Mouse (Mus musculus) hindbrain, embryonic 15.5 days (tissue): Measurements from ENCODE around the gene Wdr18. TPM values are rescaled to one million over a fixed set of nuclear protein-coding genes. Genes with fewer than 3 reads are reported as not detected.
"Not testable (repeated sequence)": the region's sequence is repeated elsewhere in the genome, so short reads cannot be mapped to it uniquely, and the experiment has no call there.

Source experiments
- ATAC-seq: fragments of 200-750 bp; cut with Nextera tagmentation; 2 replicates; pipeline ENCODE4 v1.8.0; 2017; ENCODE audit warnings: low read depth, moderate number of reproducible peaks, moderate TSS enrichment; ENCODE audit not compliant: low FRiP score
- H3K27ac ChIP-seq: fragments of 300-500 bp; sonication (generic); replicated peaks from 2 replicates; pipeline ENCODE4 v1.5.1; 2015; ENCODE audit warnings: mild to moderate bottlenecking, inconsistent platforms
- H3K27me3 ChIP-seq: fragments of 300-500 bp; sonication (generic); 2 replicates; pipeline ENCODE4 v1.6.1; 2015; ENCODE audit warnings: control low read depth, inconsistent platforms
- H3K36me3 ChIP-seq: fragments of 300-500 bp; sonication (generic); 2 replicates; pipeline ENCODE4 v1.6.1; 2015; ENCODE audit warnings: control low read depth, inconsistent platforms
- H3K4me1 ChIP-seq: fragments of 300-500 bp; sonication (generic); replicated peaks from 2 replicates; pipeline ENCODE4 v1.6.1; 2015; ENCODE audit warnings: control low read depth, inconsistent platforms
- H3K4me2 ChIP-seq: fragments of 300-500 bp; sonication (generic); 2 replicates; pipeline ENCODE4 v1.6.1; 2015; ENCODE audit warnings: moderate library complexity, mild to moderate bottlenecking, inconsistent platforms
- H3K4me3 ChIP-seq: fragments of 300-500 bp; sonication (generic); 2 replicates; pipeline ENCODE4 v1.5.1; 2015; ENCODE audit warnings: mild to moderate bottlenecking, inconsistent platforms
- H3K9ac ChIP-seq: fragments of 300-500 bp; sonication (generic); 2 replicates; pipeline ENCODE4 v1.6.1; 2015; ENCODE audit warnings: inconsistent platforms
- H3K9me3 ChIP-seq: fragments of 300-500 bp; sonication (generic); 2 replicates; pipeline ENCODE4 v1.6.1; 2016; ENCODE audit warnings: control low read depth, inconsistent platforms
- WGBS: fragments of 180-500 bp; shearing (Covaris S2); methylation state at CpG from one replicate; pipeline ENCODE4 v1.1.7; 2015; 5-methylcytosine and 5-hydroxymethylcytosine counted together
- polyA plus RNA-seq: library from polyadenylated mRNA; unstranded; fragments of >200 nt; fragmentation: Nextera tagmentation; extraction: Ambion mirVana; gene quantifications from 2 replicates; pipeline ENCODE4 v1.2.1, GENCODE M21; 2015

Gene Wdr18
- polyA plus RNA-seq, 1 experiment from 2014 or later: 93.6 TPM

DNA sequence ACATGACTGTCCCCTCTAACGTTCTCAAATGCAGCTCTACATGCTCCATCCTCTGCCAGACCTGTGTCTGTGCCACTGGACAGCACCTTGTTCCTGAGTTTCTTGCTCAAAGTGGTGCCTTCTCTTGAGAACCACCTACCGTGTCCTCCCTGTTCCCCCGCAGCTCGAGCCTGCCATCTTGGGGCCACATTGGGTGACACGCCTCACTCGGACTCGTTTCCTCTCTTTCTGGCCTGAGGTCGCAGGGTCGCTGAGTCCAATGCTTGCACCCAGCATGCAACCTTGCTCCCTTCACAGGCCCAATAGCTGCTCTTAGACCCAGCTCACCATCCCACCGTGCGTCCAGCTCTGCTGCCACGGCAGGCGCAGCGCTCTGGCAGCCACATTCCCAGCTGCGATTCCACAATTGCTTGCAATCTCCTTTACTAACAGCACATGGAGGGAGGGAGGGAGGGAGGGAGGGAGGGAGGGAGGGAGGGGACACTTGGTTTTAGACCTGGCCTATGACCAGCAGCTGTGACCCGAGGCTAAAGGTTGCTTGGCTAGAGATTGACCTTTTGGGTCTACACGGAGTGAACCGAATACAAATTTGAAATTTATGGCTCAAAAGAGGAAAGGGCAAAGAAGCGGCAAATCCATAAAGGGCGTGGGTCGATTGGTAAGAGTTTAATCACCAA is 1.7 kb upstream of the Wdr18 start:
- Histone ChIP-seq H3K4me1 (peaks cover 12% of the 10 kb centered on the region), H3K27ac (no peak overlapping the region), H3K36me3 (peaks cover 9% of the 10 kb centered on the region), H3K27me3 (0 out of 2 replicates have a peak, but pooled peaks cover 2% of the 10 kb centered on the region), H3K9ac (no peak overlapping the region), H3K9me3 (no peaks in the 10 kb centered on the region), H3K4me2 (no peak overlapping the region), H3K4me3 (no peak overlapping the region)
- no peak for ATAC-seq
- WGBS: 10% methylated on average over 21 of the region's 21 CpGs

DNA sequence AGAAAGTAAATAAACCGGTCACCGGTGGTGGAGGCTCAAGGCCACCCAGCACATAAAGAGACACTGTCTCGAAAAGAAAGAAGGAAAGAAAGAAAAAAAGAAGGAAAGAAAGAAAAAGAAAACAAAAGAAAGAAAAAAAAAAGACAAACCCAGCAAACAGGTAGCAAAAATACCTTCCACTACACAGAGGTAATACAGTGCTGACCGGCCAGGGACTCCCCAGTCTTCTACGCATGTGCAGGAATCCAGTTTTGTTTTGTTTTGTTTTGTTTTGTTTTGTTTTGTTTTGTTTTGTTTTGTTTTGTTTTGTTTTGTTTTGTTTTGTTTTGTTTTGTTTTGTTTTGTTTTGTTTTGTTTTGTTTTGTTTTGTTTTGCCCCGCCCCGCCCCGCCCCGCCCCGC is 540 bp upstream of the Wdr18 start:
- H3K9me3 ChIP-seq, ATAC-seq, H3K27me3 ChIP-seq, H3K27ac ChIP-seq, H3K9ac ChIP-seq: not testable (repeated sequence)
- WGBS: 35% methylated on average over 10 of the region's 10 CpGs
- H3K36me3 ChIP-seq: peaks cover 12% of the 10 kb centered on the region
- H3K4me3 ChIP-seq: peak overlapping the region; percentile 91; the same call in 1 of the 2 replicates
- peaks cover 12% of the 10 kb centered on the region for H3K4me1 ChIP-seq
- peak overlapping the region; percentile 84 for H3K4me2 ChIP-seq

DNA sequence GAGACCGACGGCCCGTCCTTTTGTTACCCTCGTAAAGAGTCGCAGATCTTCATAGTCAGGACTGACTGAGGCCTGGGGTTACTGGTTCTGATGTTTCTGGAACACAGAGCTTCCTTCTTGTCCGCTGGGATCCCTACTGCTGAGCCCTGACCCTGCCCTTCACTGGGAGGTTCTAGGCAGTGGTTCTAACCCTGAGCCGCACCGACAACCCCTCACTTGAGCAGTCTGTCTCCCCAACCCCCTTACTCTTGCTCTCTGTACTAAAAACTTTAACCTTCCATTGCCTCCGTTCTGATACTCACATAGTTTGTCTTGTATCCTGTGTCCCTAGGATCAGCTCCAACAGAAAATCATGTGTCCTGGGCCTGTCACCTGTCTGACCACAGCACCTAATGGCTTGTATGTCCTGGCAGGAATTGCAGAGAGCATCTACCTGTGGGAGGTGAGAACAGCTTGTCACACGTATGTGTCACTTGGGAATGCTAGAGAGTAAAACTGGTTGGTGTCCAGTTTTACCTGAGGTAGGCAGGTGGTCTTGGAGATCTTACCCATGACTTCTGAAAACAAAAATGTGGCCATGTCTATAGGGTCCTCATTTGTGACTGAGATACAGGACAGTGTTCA is 831 bp downstream of the Wdr18 start:
- H3K27me3 ChIP-seq: 0 out of 2 replicates have a peak, but pooled peaks cover 2% of the 10 kb centered on the region
- 15% methylated on average over 10 of the region's 10 CpGs for WGBS

DNA sequence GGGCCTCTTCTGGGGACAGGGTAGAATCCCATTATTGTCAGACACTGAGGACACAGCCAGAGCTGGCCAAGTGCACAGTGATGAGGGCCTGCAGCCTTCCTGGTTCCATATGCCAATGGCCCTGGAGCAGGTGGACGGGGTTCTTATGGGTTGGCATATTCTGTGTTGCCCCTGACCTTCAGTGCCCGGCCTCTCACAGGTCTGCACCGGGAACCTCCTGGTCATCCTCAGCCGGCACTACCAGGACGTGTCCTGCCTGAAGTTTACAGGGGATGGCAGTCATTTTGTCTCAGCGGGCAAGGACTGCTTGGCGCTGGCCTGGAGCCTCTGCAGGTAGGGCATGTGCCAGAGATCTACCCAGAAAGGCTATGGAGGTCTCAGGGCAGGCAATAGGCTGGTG is 4.8 kb downstream of the Wdr18 start:
- 93% methylated on average over 7 of the region's 7 CpGs for WGBS

More for the DNA sequence above, 831 bp downstream of the Wdr18 start:
- Histone ChIP-seq H3K9ac (peak overlapping the region; percentile 83), H3K4me3 (peak overlapping the region; percentile 91), H3K4me2 (peak overlapping the region; percentile 84), H3K4me1 (peaks cover 12% of the 10 kb centered on the region), H3K9me3 (no peaks in the 10 kb centered on the region), H3K36me3 (peaks cover 24% of the 10 kb centered on the region), H3K27ac (peak overlapping the region; percentile 75; the same call in 1 of the 2 replicates)
- ATAC-seq: no peak

DNA sequence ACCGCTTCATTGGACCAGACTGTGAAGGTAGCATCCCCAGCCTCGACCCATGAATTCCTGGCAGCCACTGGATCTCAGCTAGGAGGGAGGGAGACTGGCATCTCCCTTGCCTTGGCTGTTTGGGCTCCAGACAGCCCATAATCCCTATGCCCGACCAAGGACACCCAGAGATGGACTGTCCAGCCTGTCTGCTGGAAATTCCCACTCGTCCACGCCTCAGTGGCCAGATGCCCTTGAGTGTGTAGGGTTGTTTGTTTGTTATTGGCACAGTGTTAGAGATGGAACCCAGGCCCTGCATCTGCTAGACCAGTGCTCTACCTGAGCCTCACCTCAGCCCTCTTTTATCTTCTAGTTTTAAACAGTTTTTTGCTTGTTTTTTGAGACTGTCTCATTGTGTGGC is 5.4 kb downstream of the Wdr18 start:
- no peak for ATAC-seq
- 95% methylated on average over 5 of the region's 5 CpGs for WGBS
- Histone ChIP-seq H3K36me3 (peaks cover 50% of the 10 kb centered on the region), H3K27me3 (peaks cover 12% of the 10 kb centered on the region), H3K4me3 (no peak overlapping the region), H3K4me1 (peaks cover 12% of the 10 kb centered on the region), H3K27ac (no peak overlapping the region), H3K4me2 (no peak overlapping the region), H3K9me3 (no peaks in the 10 kb centered on the region), H3K9ac (no peak overlapping the region)

More for the DNA sequence above, 4.8 kb downstream of the Wdr18 start:
- H3K9me3 ChIP-seq: no peaks in the 10 kb centered on the region
- peaks cover 50% of the 10 kb centered on the region for H3K36me3 ChIP-seq
- no peak overlapping the region for H3K4me3 ChIP-seq
- no peak overlapping the region for H3K4me2 ChIP-seq
- no peak overlapping the region for H3K27ac ChIP-seq
- ATAC-seq: no peak
- peaks cover 12% of the 10 kb centered on the region for H3K4me1 ChIP-seq
- peaks cover 11% of the 10 kb centered on the region for H3K27me3 ChIP-seq
- H3K9ac ChIP-seq: no peak overlapping the region

DNA sequence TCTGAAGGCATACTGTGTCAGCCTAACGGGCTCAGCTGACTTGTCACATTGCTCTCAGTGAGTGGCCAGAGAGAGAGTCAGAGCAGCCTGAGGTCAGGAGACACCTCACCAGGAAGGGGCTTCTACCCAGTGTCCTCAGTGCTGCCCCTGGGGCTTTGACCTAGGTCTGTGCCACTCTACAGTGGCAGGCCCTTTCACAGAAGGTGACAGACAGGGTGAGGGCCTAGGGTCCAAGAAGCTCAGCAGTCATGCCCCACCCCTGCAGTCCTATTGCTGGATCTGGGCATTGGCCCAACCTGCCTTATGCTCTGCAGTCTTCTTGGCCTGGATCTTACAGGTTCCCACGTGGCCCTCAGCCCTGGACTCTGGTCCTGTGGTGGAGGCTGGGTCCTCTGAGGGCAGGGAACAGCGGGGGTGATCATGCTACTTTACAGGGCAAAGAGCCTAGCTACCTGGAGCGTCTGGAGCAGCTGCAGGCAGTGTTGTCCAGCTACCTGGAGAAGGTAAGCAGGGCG is 7.0 kb downstream of the Wdr18 start:
- Histone ChIP-seq H3K27ac (no peak overlapping the region), H3K9ac (no peak overlapping the region), H3K4me2 (no peak overlapping the region), H3K27me3 (peaks cover 18% of the 10 kb centered on the region), H3K36me3 (peaks cover 50% of the 10 kb centered on the region), H3K4me3 (no peak overlapping the region), H3K4me1 (peaks cover 8% of the 10 kb centered on the region), H3K9me3 (no peaks in the 10 kb centered on the region)
- ATAC-seq: no peak
- WGBS: 94% methylated on average over 5 of the region's 5 CpGs

DNA sequence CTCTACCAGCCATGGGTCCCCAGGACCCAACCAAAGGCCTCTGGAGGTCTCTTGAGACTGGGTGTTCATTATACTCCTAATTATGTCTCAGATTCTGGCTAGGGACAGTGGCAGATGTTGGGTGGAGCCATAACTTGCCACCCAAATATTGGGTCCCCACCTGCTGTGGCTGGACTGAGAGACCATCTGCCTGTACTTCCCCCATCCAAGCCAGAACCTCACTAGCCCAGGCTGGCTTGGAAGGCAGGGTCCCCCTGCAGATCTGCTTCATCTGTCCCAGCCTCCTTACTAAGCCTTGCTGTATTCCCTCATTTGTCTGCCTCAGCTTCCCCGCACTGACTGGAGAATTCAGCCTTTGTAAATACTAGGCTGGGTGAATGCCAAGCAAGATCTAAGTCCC is 8.2 kb downstream of the Wdr18 start:
- no peak overlapping the region for H3K9ac ChIP-seq
- peaks cover 8% of the 10 kb centered on the region for H3K4me1 ChIP-seq
- peaks cover 41% of the 10 kb centered on the region for H3K36me3 ChIP-seq
- no peak overlapping the region for H3K27ac ChIP-seq
- ATAC-seq: no peak
- no peaks in the 10 kb centered on the region for H3K9me3 ChIP-seq
- H3K27me3 ChIP-seq: peaks cover 28% of the 10 kb centered on the region
- H3K4me3 ChIP-seq: no peak overlapping the region
- no peak overlapping the region for H3K4me2 ChIP-seq
- WGBS: 80% methylated on average over 1 of the region's 1 CpGs

DNA sequence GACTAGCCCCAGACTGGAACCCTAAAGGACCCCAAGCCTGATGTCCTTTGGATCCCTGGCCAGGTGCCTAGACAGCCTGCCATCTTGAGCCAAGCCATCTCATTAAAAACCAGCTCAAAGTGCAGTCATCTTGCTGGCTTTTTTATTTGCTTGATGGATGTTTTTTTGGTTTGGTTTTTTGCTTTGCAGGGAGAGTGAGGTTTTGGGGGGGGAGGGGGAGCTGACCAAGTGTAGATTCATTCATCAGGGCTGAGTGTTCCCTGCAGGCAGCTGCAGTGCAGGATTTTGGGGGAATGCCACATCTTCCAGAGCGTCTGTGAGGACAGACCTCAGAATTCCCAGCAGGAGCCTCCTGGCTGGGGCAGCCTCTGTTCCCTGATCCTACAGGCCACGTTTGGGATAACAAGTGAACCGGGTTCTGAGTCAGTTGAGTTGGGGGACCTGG is 9.2 kb downstream of the Wdr18 start:
- 16% methylated on average over 3 of the region's 3 CpGs for WGBS
- H3K4me2 ChIP-seq: no peak overlapping the region
- H3K4me3 ChIP-seq: no peak overlapping the region
- peaks cover 28% of the 10 kb centered on the region for H3K27me3 ChIP-seq
- ATAC-seq: no peak
- no peaks in the 10 kb centered on the region for H3K9me3 ChIP-seq
- H3K4me1 ChIP-seq: peaks cover 8% of the 10 kb centered on the region
- H3K36me3 ChIP-seq: peaks cover 41% of the 10 kb centered on the region
- H3K27ac ChIP-seq: no peak overlapping the region
- H3K9ac ChIP-seq: no peak overlapping the region

DNA sequence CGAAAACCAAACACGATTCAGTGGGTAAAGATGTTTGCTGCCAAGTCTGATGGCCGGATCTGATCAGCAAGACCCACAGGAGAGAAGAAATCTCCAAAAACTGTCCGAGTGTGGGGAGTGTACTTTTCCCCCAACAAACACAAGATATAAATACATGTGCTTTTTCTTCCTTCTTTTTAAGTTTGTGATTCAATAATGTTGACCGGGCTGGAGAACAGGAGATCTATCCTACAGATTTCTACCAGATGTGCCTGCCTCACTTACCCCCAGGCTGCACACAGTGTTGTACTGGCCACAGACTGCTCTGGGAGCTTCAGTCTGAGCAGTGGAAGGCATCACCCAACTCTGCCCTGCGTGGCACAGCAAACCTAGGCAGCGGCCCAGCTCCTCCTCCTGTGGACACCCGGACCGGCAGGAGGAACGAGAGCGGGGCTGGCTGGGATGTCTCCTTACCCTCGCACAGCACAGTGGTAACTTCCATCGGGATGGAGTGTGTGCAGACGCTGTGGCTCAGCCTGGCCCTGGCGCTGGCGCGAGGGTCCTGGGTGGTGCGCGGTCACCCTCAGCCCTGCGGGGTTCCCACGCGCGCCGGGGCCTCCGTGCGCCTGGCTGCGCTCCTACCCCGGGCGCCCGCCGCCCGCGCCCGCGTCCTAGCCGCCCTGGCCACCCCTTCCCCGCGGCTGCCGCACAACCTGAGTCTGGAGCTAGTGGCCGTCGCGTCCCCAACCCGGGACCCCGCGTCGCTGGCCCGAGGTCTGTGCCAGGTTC is 10.6 kb downstream of the Wdr18 start, which contains the start of gene Grin3b:
Gene Grin3b (plus strand): TSS at position 301 of the 768 bp plus-strand sequence.
- Histone ChIP-seq H3K27me3 (peaks cover 28% of the 10 kb centered on the region), H3K9ac (peak within 1 kb of the TSS; percentile 18; the same call in 1 of the 2 replicates), H3K27ac (no peak within 1 kb of the TSS), H3K9me3 (no peaks in the 10 kb centered on the region), H3K36me3 (peaks cover 35% of the 10 kb centered on the region), H3K4me2 (peak within 1 kb of the TSS; percentile 64), H3K4me1 (peaks cover 8% of the 10 kb centered on the region), H3K4me3 (peak within 1 kb of the TSS; percentile 32)
- ATAC-seq: 0 out of 2 replicates have a peak, but pooled peaks have one; percentile 29
- WGBS: 7% methylated on average over 46 of the region's 47 CpGs

DNA sequence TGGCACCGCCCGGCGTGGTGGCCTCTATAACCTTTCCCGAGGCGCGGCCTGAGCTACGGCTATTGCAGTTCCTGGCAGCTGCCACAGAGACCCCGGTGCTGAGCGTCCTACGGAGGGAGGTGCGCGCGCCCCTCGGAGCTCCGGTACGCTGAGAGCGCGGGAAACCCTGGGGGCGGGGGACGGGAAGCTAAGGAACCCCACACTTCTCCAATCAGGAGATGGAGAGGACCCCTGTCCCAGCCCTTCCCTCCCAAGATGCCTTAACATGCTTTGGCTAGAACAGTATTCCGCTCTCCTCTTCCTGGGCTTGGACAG is 11.2 kb downstream of the Wdr18 start:
- peaks cover 8% of the 10 kb centered on the region for H3K4me1 ChIP-seq
- H3K9me3 ChIP-seq: no peaks in the 10 kb centered on the region
- H3K27me3 ChIP-seq: peaks cover 28% of the 10 kb centered on the region
- peaks cover 34% of the 10 kb centered on the region for H3K36me3 ChIP-seq
- H3K4me2 ChIP-seq: peak overlapping the region; percentile 64
- H3K9ac ChIP-seq: peak overlapping the region; percentile 18; the same call in 1 of the 2 replicates
- peak overlapping the region; percentile 32 for H3K4me3 ChIP-seq
- 4% methylated on average over 20 of the region's 21 CpGs for WGBS
- no peak overlapping the region for H3K27ac ChIP-seq
- 0 out of 2 replicates have a peak, but pooled peaks have one; percentile 5 for ATAC-seq

DNA sequence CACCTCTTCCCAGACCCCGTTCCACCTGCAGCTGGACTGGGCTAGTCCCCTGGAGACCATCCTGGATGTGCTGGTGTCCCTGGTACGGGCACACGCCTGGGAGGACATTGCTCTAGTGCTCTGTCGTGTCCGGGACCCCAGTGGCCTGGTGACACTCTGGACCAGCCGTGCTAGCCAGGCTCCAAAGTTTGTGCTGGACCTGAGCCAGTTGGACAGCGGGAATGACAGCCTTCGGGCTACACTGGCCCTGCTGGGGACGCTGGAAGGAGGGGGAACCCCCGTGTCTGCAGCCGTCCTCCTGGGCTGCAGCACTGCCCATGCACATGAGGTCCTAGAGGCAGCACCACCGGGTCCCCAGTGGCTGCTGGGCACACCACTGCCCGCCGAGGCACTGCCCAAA is 12.9 kb downstream of the Wdr18 start:
- no peak overlapping the region for H3K4me3 ChIP-seq
- no peaks in the 10 kb centered on the region for H3K9me3 ChIP-seq
- H3K4me1 ChIP-seq: peaks cover 8% of the 10 kb centered on the region
- no peak for ATAC-seq
- H3K27me3 ChIP-seq: peaks cover 28% of the 10 kb centered on the region
- no peak overlapping the region for H3K9ac ChIP-seq
- WGBS: 67% methylated on average over 14 of the region's 14 CpGs
- no peak overlapping the region for H3K4me2 ChIP-seq
- H3K36me3 ChIP-seq: peaks cover 34% of the 10 kb centered on the region
- H3K27ac ChIP-seq: no peak overlapping the region

DNA sequence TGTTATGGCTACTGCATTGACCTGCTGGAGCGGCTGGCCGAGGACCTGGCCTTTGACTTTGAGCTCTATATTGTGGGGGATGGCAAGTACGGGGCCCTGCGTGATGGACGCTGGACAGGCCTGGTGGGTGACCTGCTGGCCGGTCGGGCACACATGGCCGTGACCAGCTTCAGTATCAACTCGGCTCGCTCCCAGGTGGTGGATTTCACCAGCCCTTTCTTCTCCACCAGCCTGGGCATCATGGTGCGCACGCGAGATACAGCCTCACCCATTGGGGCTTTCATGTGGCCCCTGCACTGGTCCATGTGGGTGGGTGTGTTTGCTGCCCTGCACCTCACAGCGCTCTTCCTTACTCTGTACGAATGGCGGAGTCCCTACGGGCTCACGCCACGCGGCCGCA is 14.1 kb downstream of the Wdr18 start:
- Histone ChIP-seq H3K9me3 (no peaks in the 10 kb centered on the region), H3K4me2 (no peak overlapping the region), H3K4me1 (peaks cover 8% of the 10 kb centered on the region), H3K27me3 (peaks cover 24% of the 10 kb centered on the region), H3K4me3 (no peak overlapping the region), H3K36me3 (peaks cover 39% of the 10 kb centered on the region), H3K9ac (no peak overlapping the region), H3K27ac (no peak overlapping the region)
- ATAC-seq: no peak
- 91% methylated on average over 21 of the region's 21 CpGs for WGBS
